Mouse (Mus musculus) frontal cortex, postnatal 14 days (tissue): Measurements from ENCODE around the gene Stox1.
"Not testable (repeated sequence)": the region's sequence is repeated elsewhere in the genome, so short reads cannot be mapped to it uniquely, and the experiment has no call there.

ENCODE experiments used
- DNase-seq, 2 experiments: peaks; one replicate each; pipeline ENCODE4 v3.0.0; 2022; ENCODE audit warnings: low spot score in 2 of 2

The Stox1 gene

DNA sequence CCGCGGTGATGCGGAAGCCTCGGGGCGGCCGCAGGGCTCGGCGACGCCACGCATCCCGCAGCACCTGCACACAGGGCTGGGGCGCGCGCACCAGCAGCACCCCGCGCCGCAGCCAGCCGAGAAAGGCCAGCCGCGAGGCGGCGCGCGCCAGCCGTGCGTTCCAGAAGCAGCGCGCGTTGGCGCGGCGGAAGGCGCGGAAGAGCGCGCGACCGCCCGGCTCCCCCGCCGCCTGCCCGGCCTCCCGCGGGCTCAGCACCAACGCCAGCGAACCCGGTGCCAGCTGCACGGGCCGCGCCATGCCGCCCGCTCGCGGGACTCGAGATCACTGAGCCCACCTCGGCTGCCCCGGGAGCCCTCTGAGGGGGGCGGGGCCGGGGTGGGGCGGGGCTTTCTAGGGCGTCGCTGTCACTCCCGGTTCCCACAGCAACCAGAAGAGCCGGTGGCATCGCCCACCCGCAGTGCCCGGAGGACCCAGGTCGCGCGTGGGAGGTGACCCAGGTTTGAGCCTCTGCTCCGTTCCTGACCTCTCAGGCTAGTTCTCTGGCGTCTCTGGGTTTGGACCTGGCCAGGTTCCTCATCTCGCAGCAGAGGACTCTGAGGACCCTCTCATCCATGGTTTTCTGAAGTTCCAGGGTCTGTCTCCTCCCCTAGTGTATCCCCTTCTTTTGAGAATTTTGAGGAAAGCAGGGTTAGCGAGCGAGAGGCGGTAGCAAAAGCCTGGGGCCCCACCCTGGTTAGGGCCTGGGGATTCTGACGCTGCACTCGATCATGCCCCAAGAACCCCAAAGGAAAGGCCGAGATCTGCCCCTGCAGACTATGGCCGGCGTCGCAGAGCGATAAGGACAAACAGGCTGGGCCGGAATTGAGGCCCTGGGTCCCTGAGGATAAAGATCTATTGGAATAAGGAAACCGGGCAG lies at the start of gene Stox1:
Gene Stox1 (minus strand): TSS at position 358 of the 917 bp plus-strand sequence.
- DNase-seq = peak; percentile 41 to 42

DNA sequence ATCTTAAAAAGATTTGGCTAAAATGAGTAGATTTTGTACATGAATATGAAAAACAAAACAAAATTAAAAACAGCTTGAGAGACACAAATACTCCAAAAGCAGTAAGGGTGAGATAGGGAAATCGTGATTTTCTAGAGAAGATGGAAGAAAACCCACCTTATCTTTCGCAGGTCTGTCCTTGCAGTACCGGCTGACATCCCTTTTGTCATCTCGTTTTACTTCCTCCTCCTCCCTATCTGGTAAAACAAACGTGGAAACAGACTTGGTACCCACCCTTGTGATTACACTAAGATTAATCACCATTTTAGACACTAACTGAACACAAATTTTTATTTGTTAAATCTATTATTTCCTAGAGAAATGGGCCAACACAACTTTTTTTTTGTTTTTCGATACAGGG lies 24.9 kb upstream of the Stox1 start:
- DNase-seq = no peak

GRCm38 (mm10) chr10:62739961-62740737 lies 14.2 kb upstream of the Stox1 start:
- no peak for DNase-seq

- no peak for DNase-seq
These were observed 11.2 kb upstream of the Stox1 start for GRCm38 (mm10) chr10:62736965-62737688.

GRCm38 (mm10) chr10:62730826-62731225 lies 4.9 kb upstream of the Stox1 start:
- DNase-seq = no peak

DNA sequence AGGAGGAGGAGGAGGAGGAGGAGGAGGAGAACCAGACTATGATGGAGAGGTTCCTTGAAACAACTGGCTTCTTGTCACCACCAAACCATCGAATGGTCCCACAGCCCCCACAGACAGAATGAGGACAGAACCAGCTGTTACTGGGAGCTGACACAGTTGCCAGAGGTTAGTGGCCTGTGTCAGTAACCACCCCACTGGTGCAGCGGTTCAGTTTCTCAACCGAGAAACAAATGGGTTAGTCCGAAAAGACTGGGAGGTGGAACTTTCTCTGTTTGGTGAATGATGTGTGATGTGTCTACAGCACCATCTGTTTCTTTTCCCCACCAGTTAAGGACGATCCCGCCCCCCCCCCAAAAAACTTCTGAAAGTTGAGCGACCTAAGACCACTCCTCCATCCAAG lies 992 bp downstream of the Stox1 start:
- DNase-seq = no peak

- DNase-seq = no peak
These were observed 3.2 kb downstream of the Stox1 start for GRCm38 (mm10) chr10:62722701-62723100.

GRCm38 (mm10) chr10:62720574-62720973 lies 5.4 kb downstream of the Stox1 start:
- DNase-seq = not testable (repeated sequence)

DNA sequence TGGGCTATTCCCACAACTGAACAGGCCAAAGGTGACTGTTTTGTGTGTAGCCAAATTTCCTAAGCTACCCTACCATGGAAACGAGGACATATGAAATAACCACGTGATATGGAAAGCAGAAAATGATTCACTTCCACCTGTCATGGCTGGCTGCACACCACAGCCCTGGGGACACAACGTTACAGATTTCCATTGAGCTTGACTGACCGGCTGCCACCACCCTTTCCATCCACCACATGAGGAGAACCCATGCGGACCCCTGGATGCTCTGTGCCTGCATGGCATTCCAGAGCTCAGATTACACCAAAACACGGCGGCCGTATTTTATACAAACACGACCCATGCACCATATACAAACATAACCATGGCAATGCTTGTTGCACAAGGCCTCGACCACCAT lies 12.5 kb downstream of the Stox1 start:
- DNase-seq = no peak

DNA sequence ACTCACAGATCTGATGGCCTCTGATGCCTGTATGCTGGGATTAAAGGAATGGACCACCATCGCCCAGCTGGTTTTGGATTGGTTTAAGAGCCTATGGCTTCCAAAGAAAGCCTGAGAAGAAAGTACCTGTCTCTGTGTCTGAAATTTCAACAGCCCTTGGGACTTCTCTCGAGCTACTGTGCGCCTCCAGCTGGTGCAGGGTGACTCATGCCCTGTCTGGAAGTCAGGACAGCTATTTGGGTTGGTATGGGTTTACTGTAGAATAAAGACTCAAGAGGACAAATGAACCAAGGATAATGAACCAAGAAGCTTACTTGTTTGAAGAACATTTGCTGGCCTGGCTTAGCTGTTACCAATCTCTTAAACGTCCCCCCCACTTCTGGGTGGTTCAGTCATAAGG lies 22.3 kb downstream of the Stox1 start:
- DNase-seq = no peak

- DNase-seq = no peak
These were observed 23.5 kb downstream of the Stox1 start for GRCm38 (mm10) chr10:62702436-62702835.

GRCm38 (mm10) chr10:62692771-62693170 lies 33.2 kb downstream of the Stox1 start:
- no peak for DNase-seq

DNA sequence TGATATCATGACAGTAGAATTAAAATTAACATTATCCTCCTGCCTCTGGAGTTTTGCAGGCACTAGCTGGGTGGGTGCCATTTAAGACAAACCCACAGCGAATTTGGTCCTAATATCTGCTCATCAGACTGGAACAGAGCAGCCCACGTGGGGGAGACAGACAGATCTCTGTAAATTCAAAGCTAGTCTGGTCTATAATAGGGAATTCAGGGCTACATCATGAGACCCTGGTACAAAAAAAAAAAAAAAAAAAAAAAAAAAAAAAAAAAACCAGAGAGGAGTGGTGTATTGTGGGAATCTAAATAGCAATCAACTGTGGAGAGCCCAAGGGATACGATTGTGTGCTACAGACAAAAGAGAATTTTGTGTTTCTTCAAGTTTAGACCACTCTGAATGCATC lies 33.7 kb downstream of the Stox1 start:
- no peak for DNase-seq

DNA sequence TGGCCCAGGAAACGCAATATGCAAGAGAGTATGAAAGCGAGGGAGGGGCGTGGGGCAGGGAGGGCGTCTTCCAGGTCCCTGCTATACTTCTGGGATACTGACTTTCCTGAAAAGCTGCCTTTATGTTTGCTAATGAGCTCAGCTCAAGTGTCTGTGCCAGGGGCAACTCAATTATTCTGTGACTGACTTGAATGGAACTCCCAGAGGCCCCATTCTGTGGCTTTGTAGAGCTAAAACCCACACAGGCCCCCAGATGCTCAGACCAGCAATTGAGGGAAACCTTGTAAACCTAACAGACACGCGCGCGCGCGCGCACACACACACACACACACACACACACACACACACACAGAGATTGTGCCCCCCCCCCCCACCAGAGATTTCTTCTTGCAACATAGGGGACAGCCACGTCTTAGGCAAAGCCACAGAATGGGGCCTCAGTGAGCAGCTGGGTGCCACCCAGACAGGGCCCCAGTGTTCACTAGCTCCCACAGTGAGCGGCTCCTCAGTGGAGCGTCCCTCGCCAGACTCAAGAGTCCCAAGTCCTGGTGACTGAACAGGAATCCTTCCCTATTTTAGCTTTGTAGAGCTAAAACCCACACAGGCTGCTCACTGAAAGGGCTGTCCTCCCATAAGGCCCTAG lies 38.8 kb downstream of the Stox1 start:
- no peak for DNase-seq

- no peak for DNase-seq
These were observed 42.9 kb downstream of the Stox1 start for GRCm38 (mm10) chr10:62683043-62683442.

- DNase-seq = no peak
These were observed 46.1 kb downstream of the Stox1 start for GRCm38 (mm10) chr10:62679833-62680232.

GRCm38 (mm10) chr10:62677329-62677728 lies 48.6 kb downstream of the Stox1 start:
- DNase-seq = no peak

- DNase-seq = no peak
These were observed 49.7 kb downstream of the Stox1 start for GRCm38 (mm10) chr10:62676196-62676595.

GRCm38 (mm10) chr10:62672359-62672758 lies 53.6 kb downstream of the Stox1 start:
- DNase-seq = no peak

DNA sequence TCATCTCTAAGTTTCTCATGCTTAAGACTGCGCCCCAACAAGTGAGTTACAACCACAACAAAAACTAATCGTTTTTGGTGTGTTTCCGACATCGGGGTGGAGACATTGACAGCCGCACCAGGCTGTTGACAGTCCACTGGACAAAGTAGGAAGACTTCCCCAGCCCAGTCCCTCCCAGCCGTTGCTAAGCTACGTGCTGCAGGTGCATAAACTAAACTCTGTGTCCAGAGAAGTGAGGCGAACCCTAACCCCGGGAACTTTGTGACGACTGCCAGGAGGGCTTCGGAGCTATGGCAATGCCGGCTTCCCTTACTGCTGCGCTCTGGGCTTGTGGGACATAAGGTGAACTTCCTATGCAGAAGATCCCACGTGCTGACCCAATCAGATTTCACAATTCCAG lies 56.7 kb downstream of the Stox1 start:
- no peak for DNase-seq

- no peak for DNase-seq
These were observed 57.5 kb downstream of the Stox1 start for GRCm38 (mm10) chr10:62668463-62668862.

DNA sequence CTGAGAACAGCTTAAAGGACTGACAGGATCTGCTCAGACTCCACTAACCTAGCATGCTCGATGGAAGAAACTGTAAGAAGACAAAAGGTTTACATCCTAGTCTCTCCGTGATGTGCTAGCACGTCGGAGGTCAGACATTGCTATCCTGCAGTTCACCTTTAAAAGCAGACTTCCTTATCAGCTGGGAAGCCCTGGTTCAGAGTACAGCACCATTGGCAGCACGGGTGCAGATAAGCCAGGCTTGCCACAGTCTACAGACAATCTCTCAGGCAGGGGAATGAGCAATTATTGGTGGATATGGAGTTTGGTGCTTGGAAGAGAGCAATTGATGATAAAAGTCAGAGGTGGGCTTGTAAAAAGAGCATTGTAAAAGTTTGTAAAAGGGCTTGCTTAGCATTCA lies 57.9 kb downstream of the Stox1 start:
- no peak for DNase-seq
